Mouse (Mus musculus) heart, adult 11 months (tissue): Measurements from ENCODE around the gene Gm7903.
"Not testable (repeated sequence)": the region's sequence is repeated elsewhere in the genome, so short reads cannot be mapped to it uniquely, and the experiment has no call there.

Experiments used
- DNase-seq: peaks from one replicate; pipeline ENCODE4 v3.0.0; 2022

Gm7903 gene

DNA sequence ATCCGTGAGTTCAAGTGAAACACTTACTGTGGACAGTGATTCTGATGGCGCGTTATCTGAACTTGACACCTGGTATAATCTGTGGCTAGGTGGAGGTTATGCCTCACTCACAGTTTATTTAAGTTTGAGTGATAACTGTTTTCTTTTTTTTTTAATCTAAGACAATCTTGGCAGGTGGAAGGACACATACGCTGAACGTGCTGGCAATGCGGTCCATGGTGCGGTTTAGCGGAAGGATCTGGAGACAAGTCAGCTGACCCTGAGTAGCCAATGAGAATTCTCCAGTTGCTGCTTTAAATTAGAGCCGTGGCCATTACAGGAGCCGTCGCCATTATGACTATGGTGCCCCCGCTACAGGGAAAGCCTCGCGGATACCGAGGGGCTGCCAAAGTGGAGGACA lies at the start of gene Gm7903:
Gene Gm7903 (plus strand): TSS at position 301 of the 400 bp plus-strand sequence.
- not testable (repeated sequence) for DNase-seq

DNA sequence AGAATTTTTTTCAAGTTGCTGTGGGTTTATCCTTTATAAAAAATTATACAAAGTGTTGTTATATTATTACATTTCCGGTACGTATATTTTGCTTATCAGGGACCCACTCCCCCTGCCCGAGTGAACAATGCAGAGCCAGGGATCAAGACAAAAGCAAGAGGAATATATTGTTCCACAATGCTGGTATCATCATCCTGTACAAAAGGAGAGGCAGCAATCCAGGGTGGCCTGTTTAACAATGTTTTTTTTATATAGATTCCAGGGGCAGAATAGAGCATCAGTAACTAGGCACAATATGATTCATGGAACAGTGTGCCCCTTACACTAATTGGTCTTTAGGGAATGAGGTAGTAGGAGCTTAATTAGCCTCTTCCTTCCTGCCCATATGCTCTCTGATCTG lies 30.1 kb upstream of the Gm7903 start:
- not testable (repeated sequence) for DNase-seq

DNA sequence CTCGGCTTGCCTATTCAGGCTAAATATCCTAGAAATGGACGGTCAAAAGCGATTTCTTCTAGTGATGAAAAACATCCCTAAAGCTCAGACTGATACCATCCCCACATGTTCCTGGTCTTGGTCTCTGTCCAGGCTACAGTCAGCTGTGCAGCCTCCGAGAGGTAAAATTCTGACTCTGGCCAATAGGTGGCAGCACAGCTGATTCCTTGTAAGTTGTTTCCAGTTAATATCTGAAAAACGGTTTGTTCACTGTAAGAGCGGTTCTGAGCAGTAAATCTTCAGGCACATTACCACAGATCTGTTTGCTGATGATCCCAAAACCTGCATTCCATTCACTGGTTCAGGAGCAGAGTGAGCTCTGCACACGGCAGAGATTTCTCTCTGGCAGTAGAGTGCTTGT lies 12.4 kb upstream of the Gm7903 start:
- not testable (repeated sequence) for DNase-seq

DNA sequence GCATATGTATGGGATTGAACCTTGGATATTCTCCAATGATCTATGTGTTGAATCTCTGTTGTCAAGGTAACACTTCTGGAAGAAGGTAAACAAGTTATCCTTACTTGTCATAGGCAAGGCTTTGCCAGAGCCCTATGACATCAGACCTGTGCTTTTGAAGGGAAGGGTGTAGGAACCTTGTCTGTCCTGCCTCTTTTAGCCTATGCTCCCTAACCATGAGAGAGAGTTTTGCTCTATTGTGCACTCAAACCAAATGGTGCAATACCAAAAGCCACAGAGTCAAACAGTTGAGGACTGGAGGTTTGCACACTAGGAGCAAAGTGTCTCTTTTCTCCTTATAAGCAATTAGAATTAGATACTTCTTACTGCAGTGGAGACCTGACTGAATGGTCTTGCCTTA lies 11.8 kb upstream of the Gm7903 start:
- not testable (repeated sequence) for DNase-seq

DNA sequence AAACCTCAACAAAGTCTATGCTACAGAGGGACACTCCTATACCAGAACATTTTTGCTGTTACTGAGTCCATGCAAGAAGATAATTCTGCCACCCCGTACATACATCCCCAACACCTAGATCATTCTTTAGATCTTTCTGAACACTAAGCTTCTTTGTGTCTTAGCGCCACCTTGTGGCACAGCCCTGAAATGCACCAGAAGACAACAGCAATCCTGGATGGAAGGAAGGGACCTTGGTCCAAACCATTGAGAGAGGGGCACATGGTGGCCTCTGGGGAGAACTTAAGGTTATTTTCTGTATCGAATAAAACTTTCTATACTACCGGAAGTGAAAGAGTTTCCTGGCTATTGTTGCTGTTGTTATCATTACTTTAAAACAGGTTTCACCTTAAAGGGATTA lies 11.2 kb upstream of the Gm7903 start:
- not testable (repeated sequence) for DNase-seq

DNA sequence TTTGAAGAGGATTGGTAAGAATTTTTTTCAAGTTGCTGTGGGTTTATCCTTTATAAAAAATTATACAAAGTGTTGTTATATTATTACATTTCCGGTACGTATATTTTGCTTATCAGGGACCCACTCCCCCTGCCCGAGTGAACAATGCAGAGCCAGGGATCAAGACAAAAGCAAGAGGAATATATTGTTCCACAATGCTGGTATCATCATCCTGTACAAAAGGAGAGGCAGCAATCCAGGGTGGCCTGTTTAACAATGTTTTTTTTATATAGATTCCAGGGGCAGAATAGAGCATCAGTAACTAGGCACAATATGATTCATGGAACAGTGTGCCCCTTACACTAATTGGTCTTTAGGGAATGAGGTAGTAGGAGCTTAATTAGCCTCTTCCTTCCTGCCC lies 30.5 kb downstream of the Gm7903 start:
- DNase-seq, result not testable (repeated sequence)

DNA sequence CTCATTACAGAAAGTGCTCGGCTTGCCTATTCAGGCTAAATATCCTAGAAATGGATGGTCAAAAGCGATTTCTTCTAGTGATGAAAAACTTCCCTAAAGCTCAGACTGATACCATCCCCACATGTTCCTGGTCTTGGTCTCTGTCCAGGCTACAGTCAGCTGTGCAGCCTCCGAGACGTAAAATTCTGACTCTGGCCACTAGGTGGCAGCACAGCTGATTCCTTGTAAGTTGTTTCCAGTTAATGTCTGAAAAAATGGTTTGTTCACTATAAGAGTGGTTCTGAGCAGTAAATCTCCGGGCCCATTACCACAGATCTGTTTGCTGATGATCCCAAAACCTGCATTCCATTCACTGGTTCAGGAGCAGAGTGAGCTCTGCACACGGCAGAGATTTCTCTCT lies 48.3 kb downstream of the Gm7903 start:
- not testable (repeated sequence) for DNase-seq

DNA sequence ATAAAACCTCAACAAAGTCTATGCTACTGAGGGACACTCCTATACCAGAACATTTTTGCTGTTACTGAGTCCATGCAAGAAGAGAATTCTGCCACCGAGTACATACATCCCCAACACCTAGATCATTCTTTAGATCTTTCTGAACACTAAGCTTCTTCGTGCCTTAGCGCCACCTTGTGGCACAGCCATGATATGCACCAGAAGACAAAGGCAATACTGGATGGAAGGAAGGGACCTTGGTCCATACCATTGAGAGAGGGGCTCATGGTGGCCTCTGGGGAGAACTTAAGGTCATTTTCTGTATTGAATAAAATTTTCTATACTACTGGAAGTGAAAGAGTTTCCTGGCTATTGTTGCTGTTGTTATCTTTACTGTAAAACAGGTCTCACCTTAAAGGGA lies 49.5 kb downstream of the Gm7903 start:
- not testable (repeated sequence) for DNase-seq
